Mouse (Mus musculus): ENCODE data around the gene Slc38a3. TPM values are rescaled to one million over a fixed set of nuclear protein-coding genes. Genes with fewer than 3 reads are reported as not detected.

Gene Slc38a3
- total and polyA plus RNA-seq, 2 experiments from 2014 or later, result 37.6 to 94.5 TPM

GRCm38 (mm10) chr9:107608741-107609432 is 60.4 kb downstream of the Slc38a3 start, which contains the start of gene Sema3b:
Gene Sema3b, minus strand, starts transcription at chr9:107609229.
- Histone ChIP-seq H3K4me2 (ENCODE audit: low read depth, low read length, poor library complexity, severe bottlenecking) (no peak within 1 kb of the TSS), H3K9me3 (ENCODE audit: low read length) (no peaks in the 10 kb centered on the region), H3K36me3 (ENCODE audit: insufficient read depth, low read length) (no peaks in the 10 kb centered on the region), H3K4me3 (ENCODE audit: low read depth, low read length) (no peak within 1 kb of the TSS), H3K4me1 (ENCODE audit: insufficient read depth, low read length) (peaks cover 9% of the 10 kb centered on the region), H3K27ac (ENCODE audit: low read depth, low read length) (no peak within 1 kb of the TSS), H3K27me3 (ENCODE audit: insufficient read depth, low read length) (no peaks in the 10 kb centered on the region), H3K9ac (replicated peaks; ENCODE audit: low read length, poor library complexity, severe bottlenecking) (no peak within 1 kb of the TSS)
- DNase-seq (ENCODE audit: low spot score), result no peak
- WGBS, result 47% methylated on average over 12 of the region's 12 CpGs
- no peak for ATAC-seq (ENCODE audit: low FRiP score)
- no peak for TF ChIP-seq CTCF (IDR thresholded peaks at IDR 0.05)

- Histone ChIP-seq H3K9me3 (ENCODE audit: low read length) (no peaks in the 10 kb centered on the region), H3K27ac (ENCODE audit: low read depth, low read length) (no peak overlapping the region), H3K27me3 (ENCODE audit: insufficient read depth, low read length) (no peaks in the 10 kb centered on the region), H3K36me3 (ENCODE audit: insufficient read depth, low read length) (no peaks in the 10 kb centered on the region), H3K4me2 (ENCODE audit: low read depth, low read length, poor library complexity, severe bottlenecking) (no peak overlapping the region), H3K4me3 (ENCODE audit: low read depth, low read length) (no peak overlapping the region), H3K9ac (replicated peaks; ENCODE audit: low read length, poor library complexity, severe bottlenecking) (no peak overlapping the region), H3K4me1 (ENCODE audit: insufficient read depth, low read length) (peaks cover 9% of the 10 kb centered on the region)
- no peak for ATAC-seq (ENCODE audit: low FRiP score)
- 62% methylated on average over 9 of the region's 9 CpGs for WGBS
- TF ChIP-seq CTCF (IDR thresholded peaks at IDR 0.05), result no peak
- DNase-seq (ENCODE audit: low spot score), result no peak
Observed at GRCm38 (mm10) chr9:107607653-107608245, 61.6 kb downstream of the Slc38a3 start.

GRCm38 (mm10) chr9:107607036-107607435 is 62.3 kb downstream of the Slc38a3 start:
- no peak overlapping the region for H3K4me3 ChIP-seq (ENCODE audit: low read depth, low read length)
- ATAC-seq (ENCODE audit: low FRiP score) (no peak), DNase-seq (ENCODE audit: low spot score) (no peak)
- no peak overlapping the region for H3K9ac ChIP-seq (replicated peaks; ENCODE audit: low read length, poor library complexity, severe bottlenecking)
- no peaks in the 10 kb centered on the region for H3K9me3 ChIP-seq (ENCODE audit: low read length)
- H3K36me3 ChIP-seq (ENCODE audit: insufficient read depth, low read length), result no peaks in the 10 kb centered on the region
- 80% methylated on average over 2 of the region's 2 CpGs for WGBS
- H3K4me2 ChIP-seq (ENCODE audit: low read depth, low read length, poor library complexity, severe bottlenecking), result no peak overlapping the region
- peaks cover 8% of the 10 kb centered on the region for H3K4me1 ChIP-seq (ENCODE audit: insufficient read depth, low read length)
- TF ChIP-seq CTCF (IDR thresholded peaks at IDR 0.05), result no peak
- no peak overlapping the region for H3K27ac ChIP-seq (ENCODE audit: low read depth, low read length)
- H3K27me3 ChIP-seq (ENCODE audit: insufficient read depth, low read length), result no peaks in the 10 kb centered on the region

DNA sequence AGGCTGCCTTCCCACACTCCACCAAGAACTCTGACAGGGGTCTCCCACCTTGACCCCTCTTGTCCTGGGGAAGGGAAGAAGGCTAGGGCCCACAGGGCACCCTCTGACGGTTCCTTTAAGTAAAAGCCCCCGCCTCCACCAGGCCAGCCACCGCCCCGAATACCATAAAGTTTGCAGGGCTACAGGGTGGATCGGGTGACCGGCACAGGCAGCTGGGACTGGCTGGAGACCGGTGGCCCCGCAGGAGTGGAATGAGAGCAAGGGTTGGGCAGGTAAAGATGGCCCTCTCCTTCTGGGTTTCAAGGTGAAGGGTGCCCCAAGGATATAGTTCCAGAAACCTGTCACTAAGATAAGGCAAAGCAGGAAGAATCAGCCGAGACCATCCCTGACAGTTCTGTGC is 62.7 kb downstream of the Slc38a3 start:
- Histone ChIP-seq H3K27ac (ENCODE audit: low read depth, low read length) (no peak overlapping the region), H3K9ac (replicated peaks; ENCODE audit: low read length, poor library complexity, severe bottlenecking) (no peak overlapping the region), H3K4me3 (ENCODE audit: low read depth, low read length) (no peak overlapping the region), H3K9me3 (ENCODE audit: low read length) (no peaks in the 10 kb centered on the region), H3K36me3 (ENCODE audit: insufficient read depth, low read length) (no peaks in the 10 kb centered on the region), H3K4me2 (ENCODE audit: low read depth, low read length, poor library complexity, severe bottlenecking) (no peak overlapping the region), H3K4me1 (ENCODE audit: insufficient read depth, low read length) (peaks cover 4% of the 10 kb centered on the region; the same call in 1 of the 2 replicates), H3K27me3 (ENCODE audit: insufficient read depth, low read length) (no peaks in the 10 kb centered on the region)
- no peak for TF ChIP-seq CTCF (IDR thresholded peaks at IDR 0.05)
- ATAC-seq (ENCODE audit: low FRiP score) (no peak), DNase-seq (ENCODE audit: low spot score) (no peak)
- 36% methylated on average over 9 of the region's 9 CpGs for WGBS

- DNase-seq (ENCODE audit: low spot score), result no peak
- H3K27me3 ChIP-seq (ENCODE audit: insufficient read depth, low read length), result no peaks in the 10 kb centered on the region
- no peaks in the 10 kb centered on the region for H3K4me1 ChIP-seq (ENCODE audit: insufficient read depth, low read length)
- 45% methylated on average over 23 of the region's 23 CpGs for WGBS
- no peak overlapping the region for H3K9ac ChIP-seq (replicated peaks; ENCODE audit: low read length, poor library complexity, severe bottlenecking)
- H3K4me3 ChIP-seq (ENCODE audit: low read depth, low read length), result no peak overlapping the region
- no peak overlapping the region for H3K27ac ChIP-seq (ENCODE audit: low read depth, low read length)
- H3K9me3 ChIP-seq (ENCODE audit: low read length), result no peaks in the 10 kb centered on the region
- H3K36me3 ChIP-seq (ENCODE audit: insufficient read depth, low read length), result no peaks in the 10 kb centered on the region
- no peak for ATAC-seq (ENCODE audit: low FRiP score)
- TF ChIP-seq CTCF (IDR thresholded peaks at IDR 0.05), result no peak
- H3K4me2 ChIP-seq (ENCODE audit: low read depth, low read length, poor library complexity, severe bottlenecking), result no peak overlapping the region; the same call in 1 of the 2 replicates
Observed at GRCm38 (mm10) chr9:107605041-107605661, 64.2 kb downstream of the Slc38a3 start.

GRCm38 (mm10) chr9:107603251-107603650 is 66.1 kb downstream of the Slc38a3 start:
- Histone ChIP-seq H3K9me3 (ENCODE audit: low read length) (no peaks in the 10 kb centered on the region), H3K4me1 (ENCODE audit: insufficient read depth, low read length) (no peaks in the 10 kb centered on the region), H3K27me3 (ENCODE audit: insufficient read depth, low read length) (no peaks in the 10 kb centered on the region), H3K36me3 (ENCODE audit: insufficient read depth, low read length) (no peaks in the 10 kb centered on the region), H3K4me2 (ENCODE audit: low read depth, low read length, poor library complexity, severe bottlenecking) (no peak overlapping the region), H3K9ac (replicated peaks; ENCODE audit: low read length, poor library complexity, severe bottlenecking) (no peak overlapping the region), H3K4me3 (ENCODE audit: low read depth, low read length) (no peak overlapping the region), H3K27ac (ENCODE audit: low read depth, low read length) (no peak overlapping the region)
- no peak for DNase-seq (ENCODE audit: low spot score)
- TF ChIP-seq CTCF (IDR thresholded peaks at IDR 0.05), result no peak
- no peak for ATAC-seq (ENCODE audit: low FRiP score)
- 83% methylated on average over 6 of the region's 6 CpGs for WGBS

Data from midbrain, postnatal 0 days (tissue).